Mouse (Mus musculus) E14TG2a.4 (cell line): ENCODE data around the gene Asb2.

Source experiments
- H3K27me3 ChIP-seq: 2 replicates; pipeline ENCODE4 v1.6.1; 2014; ENCODE audit warnings: low read length, control low read depth; ENCODE audit not compliant: insufficient read depth
- H3K36me3 ChIP-seq: 2 replicates; pipeline ENCODE4 v1.6.1; 2014; ENCODE audit warnings: low read length, control low read depth; ENCODE audit not compliant: insufficient read depth
- H3K4me1 ChIP-seq: replicated peaks from 2 replicates; pipeline ENCODE4 v1.6.1; 2014; ENCODE audit warnings: low read depth, low read length, control low read depth
- H3K4me3 ChIP-seq: replicated peaks from 2 replicates; pipeline ENCODE4 v1.5.1; 2014; ENCODE audit warnings: mild to moderate bottlenecking, low read length
- H3K9me3 ChIP-seq: 2 replicates; pipeline ENCODE4 v1.6.1; 2014; ENCODE audit warnings: low read length, control low read depth
- CTCF ChIP-seq: conservative IDR thresholded peaks from 2 replicates; pipeline ENCODE4 v1.5.1; 2014; ENCODE audit warnings: low read length
- NANOG ChIP-seq: IDR thresholded peaks from 2 replicates; pipeline ENCODE4 v1.6.1; 2014; ENCODE audit warnings: borderline replicate concordance, low read length, mixed read lengths
- POU5F1 ChIP-seq: IDR thresholded peaks from 2 replicates; pipeline ENCODE4 v1.6.1; 2014; ENCODE audit warnings: low read length, borderline replicate concordance

Asb2 gene

DNA sequence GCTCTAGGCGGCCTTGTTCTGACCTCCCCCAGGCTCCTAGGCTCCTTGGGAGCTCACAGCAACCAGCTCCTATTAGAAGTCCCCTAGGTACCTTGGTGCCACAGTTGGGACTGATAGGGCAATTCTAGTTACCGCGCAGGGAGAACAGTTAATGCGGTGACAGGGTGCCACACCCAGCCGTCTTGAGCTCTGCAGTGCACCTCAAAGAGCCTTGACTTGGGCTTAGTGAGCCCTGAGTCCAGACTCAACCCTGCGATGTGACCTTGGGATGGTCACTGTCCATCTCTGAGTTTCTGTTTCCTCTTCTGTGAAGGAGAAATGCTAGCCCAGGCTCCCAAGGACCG, 12.5 kb upstream of the Asb2 start:
- Histone ChIP-seq H3K9me3 (no peaks in the 10 kb centered on the region), H3K36me3 (no peaks in the 10 kb centered on the region), H3K4me1 (peaks cover 12% of the 10 kb centered on the region), H3K27me3 (peaks cover 33% of the 10 kb centered on the region), H3K4me3 (peak overlapping the region; percentile 45)
- TF ChIP-seq CTCF (no peak), POU5F1 (no peak), NANOG (no peak)

DNA sequence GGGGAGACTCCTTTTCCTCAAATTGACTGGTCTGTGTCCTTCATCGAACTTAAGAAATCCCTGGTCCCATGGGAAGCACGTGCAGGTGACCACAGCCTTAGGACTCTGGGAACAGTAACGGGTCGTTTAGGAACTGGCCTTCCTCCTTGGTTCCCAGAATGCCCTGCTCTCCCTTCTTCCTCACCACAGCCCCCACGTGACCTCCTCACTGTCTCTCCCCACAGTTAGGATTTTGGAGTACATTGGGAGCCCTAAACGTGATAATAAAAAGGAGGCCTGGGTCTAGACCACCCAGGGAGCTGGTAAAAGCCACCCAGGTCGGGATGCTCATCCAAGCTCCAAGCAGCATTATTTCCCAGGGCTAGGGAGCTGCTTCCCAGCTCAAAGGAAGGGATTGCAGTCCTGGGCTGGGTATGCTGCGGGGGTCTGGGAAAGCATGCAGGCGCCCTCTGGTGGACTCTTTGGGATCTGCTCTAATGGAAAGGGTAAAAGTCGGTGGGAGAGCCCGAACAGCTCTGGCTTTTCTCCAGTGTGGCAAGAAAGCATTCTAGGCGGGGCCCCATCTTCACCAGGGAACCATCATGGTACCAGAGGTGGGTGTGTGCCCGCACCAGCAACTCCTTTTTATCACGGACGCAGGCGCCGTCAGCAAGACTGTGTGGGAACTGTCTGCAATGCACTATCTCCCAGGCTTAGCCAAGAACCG, 12.0 kb upstream of the Asb2 start:
- Histone ChIP-seq H3K27me3 (peaks cover 37% of the 10 kb centered on the region), H3K4me3 (peak overlapping the region; percentile 45), H3K9me3 (no peaks in the 10 kb centered on the region), H3K4me1 (peaks cover 12% of the 10 kb centered on the region), H3K36me3 (no peaks in the 10 kb centered on the region)
- peak; percentile 81 for TF ChIP-seq CTCF
- no peak for TF ChIP-seq NANOG

DNA sequence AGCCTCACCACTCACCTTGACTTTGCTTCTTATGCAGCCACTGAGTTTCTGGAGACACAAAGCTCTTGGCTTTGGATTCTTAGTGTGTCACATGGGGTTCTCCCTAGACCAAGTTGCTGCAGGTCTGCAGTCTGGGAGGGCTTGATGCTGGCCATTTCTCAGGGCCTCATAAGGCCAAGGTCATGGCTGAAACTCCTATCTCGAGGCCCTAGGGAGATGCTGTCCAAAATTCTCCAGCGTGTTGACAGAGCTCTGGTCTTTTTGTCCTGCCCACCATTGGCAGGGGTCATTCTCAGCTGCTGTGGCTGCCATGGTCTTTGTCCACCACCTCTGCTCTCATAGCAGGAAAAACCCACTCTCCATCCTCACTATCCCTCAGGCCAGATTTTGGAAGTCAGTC, 11.4 kb upstream of the Asb2 start:
- H3K4me3 ChIP-seq, result no peak overlapping the region
- peaks cover 12% of the 10 kb centered on the region for H3K4me1 ChIP-seq
- TF ChIP-seq CTCF (no peak), POU5F1 (no peak), NANOG (no peak)
- no peaks in the 10 kb centered on the region for H3K36me3 ChIP-seq
- H3K27me3 ChIP-seq, result peaks cover 37% of the 10 kb centered on the region
- H3K9me3 ChIP-seq, result no peaks in the 10 kb centered on the region

DNA sequence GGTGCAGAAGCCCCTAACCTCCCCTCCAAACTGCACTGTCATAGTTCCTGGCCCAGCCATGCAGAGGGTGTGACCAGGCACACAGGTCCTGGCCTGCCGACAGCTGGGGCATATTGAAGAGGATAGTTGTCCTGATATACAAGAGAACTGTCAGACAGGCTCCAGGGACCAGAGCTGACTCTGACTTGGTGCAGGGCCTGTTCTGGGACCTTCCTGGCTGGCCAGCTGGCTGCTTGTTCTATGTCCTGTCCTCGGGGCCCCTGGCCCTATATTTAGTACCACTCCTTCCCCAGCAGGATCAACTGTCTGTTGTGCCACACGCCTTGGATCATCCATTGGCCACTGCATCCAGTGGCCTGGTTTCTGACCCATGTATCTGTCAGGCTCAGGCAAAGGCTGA, 6.5 kb upstream of the Asb2 start:
- Histone ChIP-seq H3K27me3 (0 out of 2 replicates have a peak, but pooled peaks cover 15% of the 10 kb centered on the region), H3K36me3 (no peaks in the 10 kb centered on the region), H3K4me1 (peaks cover 1% of the 10 kb centered on the region; the same call in 1 of the 2 replicates), H3K4me3 (no peak overlapping the region), H3K9me3 (no peaks in the 10 kb centered on the region)
- TF ChIP-seq POU5F1 (no peak), CTCF (no peak), NANOG (no peak)

DNA sequence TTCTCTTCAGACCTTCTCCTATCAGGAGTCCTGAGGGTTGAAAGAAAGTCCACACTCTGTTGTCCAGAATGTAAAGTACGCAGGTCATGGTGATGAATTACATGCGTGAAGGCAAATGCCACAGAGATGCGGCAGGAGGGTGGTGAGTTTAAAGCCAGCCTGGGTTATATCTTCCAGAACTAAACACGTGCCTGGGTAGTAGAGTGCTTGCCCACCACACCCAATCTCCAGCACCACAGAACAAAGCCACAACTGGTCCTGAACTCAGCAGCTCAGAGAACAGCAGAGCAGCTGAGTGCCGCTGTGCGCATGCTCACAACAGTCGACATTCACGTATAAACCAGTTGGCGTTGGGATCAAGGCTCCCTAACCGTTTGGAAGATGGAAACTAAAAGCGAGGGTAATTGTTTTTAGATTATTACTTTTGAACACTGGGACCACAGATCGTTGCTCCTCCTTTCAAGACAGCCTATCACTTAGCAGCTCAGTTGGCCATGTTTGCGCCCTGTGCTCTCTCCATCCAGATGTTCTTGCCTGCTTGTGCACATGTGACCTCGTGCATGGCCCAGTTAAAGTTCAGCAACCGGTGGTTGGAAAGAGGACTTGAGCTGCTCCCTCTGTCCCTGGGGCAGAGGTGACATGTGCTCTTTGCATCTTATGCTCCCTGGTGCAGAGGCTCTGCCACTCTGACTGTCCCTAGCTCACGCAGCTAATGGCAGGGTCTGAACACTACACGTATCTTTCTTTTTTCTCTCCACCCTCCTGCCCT, 5.9 kb upstream of the Asb2 start:
- Histone ChIP-seq H3K4me1 (no peaks in the 10 kb centered on the region), H3K27me3 (0 out of 2 replicates have a peak, but pooled peaks cover 15% of the 10 kb centered on the region), H3K9me3 (no peaks in the 10 kb centered on the region), H3K36me3 (no peaks in the 10 kb centered on the region), H3K4me3 (no peak overlapping the region)
- TF ChIP-seq CTCF (no peak), NANOG (no peak), POU5F1 (no peak)

DNA sequence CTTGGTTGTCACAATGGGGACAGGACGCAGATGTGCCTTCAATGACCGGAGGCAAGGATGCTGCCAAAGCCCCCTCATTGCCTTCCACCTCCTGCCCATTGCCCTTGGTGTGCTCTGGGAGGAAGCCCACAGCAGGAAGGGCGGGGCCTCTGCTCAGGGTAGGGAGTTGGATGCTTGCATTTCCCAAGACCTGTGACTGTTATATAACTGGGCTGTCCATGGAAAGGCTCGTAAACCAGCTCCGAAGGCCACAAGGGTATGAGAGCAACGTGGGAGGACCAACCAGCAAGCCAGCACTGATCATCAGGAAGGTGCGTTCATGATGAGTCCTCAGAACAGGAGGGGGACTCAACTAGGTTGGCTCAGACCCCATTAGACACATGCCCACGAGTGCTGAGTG, 5.0 kb upstream of the Asb2 start:
- Histone ChIP-seq H3K9me3 (no peaks in the 10 kb centered on the region), H3K4me1 (no peaks in the 10 kb centered on the region)
- TF ChIP-seq CTCF (no peak), POU5F1 (no peak), NANOG (no peak)

DNA sequence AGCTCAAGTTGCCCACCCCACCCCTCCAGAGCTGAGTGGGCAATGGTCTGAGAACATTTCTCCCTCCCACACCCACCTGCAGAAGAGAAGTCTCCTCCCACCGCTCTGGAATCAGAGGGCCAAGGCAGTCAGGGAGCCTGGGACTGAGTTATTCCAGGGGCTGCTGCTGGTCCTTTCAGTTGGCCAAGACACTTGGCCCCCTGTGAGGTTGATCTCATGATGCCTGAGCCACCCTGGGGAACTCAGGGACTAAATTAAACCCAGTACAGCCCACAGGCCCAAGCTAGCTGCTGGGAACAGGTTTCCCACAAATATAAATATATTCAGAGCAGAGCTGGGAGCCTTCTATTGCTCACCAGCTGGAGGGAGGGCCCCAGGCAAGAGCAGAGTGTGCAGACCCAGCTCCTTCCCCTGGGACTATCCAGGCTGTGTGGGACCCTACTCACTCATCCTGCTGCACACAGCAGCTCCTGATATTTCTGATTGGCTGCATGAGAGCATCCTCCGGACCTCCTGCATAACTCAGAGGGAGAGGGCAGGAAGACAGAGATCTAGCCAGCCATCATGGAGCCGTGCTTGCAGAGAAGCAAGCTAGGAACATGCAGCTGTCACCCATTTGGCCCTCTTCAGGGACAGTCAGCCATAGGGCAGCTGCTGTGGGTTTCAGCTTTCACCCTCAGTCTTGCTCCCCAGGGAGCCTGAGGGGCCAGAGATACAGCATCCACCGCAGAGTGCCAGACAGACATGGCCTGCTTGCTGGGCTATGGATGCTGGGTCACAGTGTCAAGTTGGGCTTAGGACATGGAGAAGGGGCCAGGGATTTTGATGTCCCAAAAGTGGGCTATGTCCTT, 3.4 kb upstream of the Asb2 start:
- no peaks in the 10 kb centered on the region for H3K4me1 ChIP-seq
- H3K36me3 ChIP-seq, result no peaks in the 10 kb centered on the region
- no peak overlapping the region for H3K4me3 ChIP-seq
- TF ChIP-seq POU5F1 (no peak), NANOG (no peak), CTCF (no peak)
- peaks cover 17% of the 10 kb centered on the region; the same call in 1 of the 2 replicates for H3K27me3 ChIP-seq
- no peaks in the 10 kb centered on the region for H3K9me3 ChIP-seq

More for the DNA sequence above, 5.0 kb upstream of the Asb2 start:
- H3K27me3 ChIP-seq, result 0 out of 2 replicates have a peak, but pooled peaks cover 15% of the 10 kb centered on the region
- H3K4me3 ChIP-seq, result no peak overlapping the region
- H3K36me3 ChIP-seq, result no peaks in the 10 kb centered on the region

DNA sequence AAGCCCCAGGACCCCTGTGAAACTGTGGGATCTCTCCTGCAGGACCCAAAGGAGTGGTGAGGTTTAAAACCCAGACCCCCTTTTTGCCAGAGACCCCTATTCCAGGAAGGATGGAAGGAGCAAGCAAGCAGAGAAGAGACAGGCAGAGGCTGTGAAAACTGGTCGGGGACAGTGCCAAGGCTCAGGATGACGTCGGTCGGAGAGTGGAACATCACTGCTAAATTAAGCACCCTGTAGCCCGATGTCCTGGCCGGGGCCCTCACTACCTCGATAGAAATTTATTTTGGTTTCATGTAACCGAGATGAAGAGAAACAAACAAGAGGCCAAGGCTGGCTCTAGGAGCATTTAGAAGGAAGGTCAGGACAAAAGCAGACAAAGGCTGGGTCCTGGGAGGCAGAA, 2.4 kb upstream of the Asb2 start:
- Histone ChIP-seq H3K27me3 (peaks cover 10% of the 10 kb centered on the region; the same call in 1 of the 2 replicates), H3K36me3 (no peaks in the 10 kb centered on the region), H3K9me3 (no peaks in the 10 kb centered on the region), H3K4me3 (no peak overlapping the region), H3K4me1 (no peaks in the 10 kb centered on the region)
- TF ChIP-seq NANOG, result no peak
